Mouse (Mus musculus): ENCODE results near the gene Galnt3.

DNA sequence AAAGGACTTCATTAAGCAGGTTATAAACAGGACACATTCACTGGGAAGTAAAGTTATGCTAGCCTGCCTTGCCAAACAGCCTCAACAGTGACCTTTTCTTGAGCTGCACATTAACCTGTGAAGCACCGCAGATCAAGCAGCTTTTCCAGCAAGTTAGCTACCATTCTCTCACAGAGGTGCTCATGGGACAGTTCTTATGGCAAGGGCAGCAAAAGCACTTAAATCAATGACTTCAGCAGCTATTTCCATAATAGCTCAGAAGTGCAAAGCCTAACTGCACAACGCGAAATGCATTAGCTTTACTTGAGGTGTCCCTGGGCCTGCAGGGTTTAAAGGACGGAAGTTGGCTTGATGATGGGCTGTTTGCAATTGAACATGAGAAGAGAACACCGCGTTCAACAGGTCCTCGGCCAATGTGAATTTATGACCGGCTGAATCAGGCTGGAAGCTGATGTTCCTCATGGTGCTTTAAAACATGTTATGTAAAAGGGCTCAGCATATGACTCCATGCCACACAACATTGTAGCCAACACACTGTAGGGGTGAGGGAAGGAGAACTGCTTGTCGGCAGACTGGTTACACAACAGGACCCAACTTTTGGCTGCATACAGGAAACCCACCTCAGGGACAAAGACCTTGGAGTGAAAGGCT lies 16.8 kb downstream of the Galnt3 start:
- TF ChIP-seq POLR2A (IDR thresholded peaks at IDR 0.05; ENCODE audit: control insufficient read depth, extremely low read depth, insufficient read depth, low read length, poor library complexity) (no peak), CTCF (IDR thresholded peaks at IDR 0.05; ENCODE audit: borderline replicate concordance, control insufficient read depth, extremely low read depth, insufficient read depth, low read length, poor library complexity) (no peak)
